Mouse (Mus musculus) lung, postnatal 0 days (tissue): ENCODE data around the gene Nt5dc3. TPM values are rescaled to one million over a fixed set of nuclear protein-coding genes. Genes with fewer than 3 reads are reported as not detected.
A peak's percentile ranks its signal among the peaks of the same experiment; 100 is the strongest.

ENCODE experiments used
- ATAC-seq: fragments of 200-750 bp; cut with Nextera tagmentation; 2 replicates; pipeline ENCODE4 v1.8.0; 2017; ENCODE audit warnings: moderate library complexity
- DNase-seq: peaks from one replicate; pipeline ENCODE4 v3.0.0-alpha.2; 2016; ENCODE audit warnings: low spot score
- H3K27ac ChIP-seq: fragments of 300-500 bp; sonication (generic); 2 replicates; pipeline ENCODE4 v1.5.1; 2014; ENCODE audit warnings: antibody characterized with exemption, mild to moderate bottlenecking, low read length, mixed read lengths
- H3K27me3 ChIP-seq: fragments of 300-500 bp; sonication (generic); replicated peaks from 2 replicates; pipeline ENCODE4 v1.6.1; 2014; ENCODE audit warnings: low read length, mixed read lengths; ENCODE audit not compliant: insufficient read depth
- H3K36me3 ChIP-seq: fragments of 300-500 bp; sonication (generic); 2 replicates; pipeline ENCODE4 v1.6.1; 2014; ENCODE audit warnings: low read length, mixed read lengths; ENCODE audit not compliant: insufficient read depth
- H3K4me1 ChIP-seq: fragments of 300-500 bp; sonication (generic); 2 replicates; pipeline ENCODE4 v1.6.1; 2014; ENCODE audit warnings: antibody characterized with exemption, low read depth, low read length, mixed read lengths; ENCODE audit not compliant: insufficient read depth
- H3K4me2 ChIP-seq: fragments of 300-500 bp; sonication (generic); replicated peaks from 2 replicates; pipeline ENCODE4 v1.6.1; 2014; ENCODE audit warnings: low read depth, mild to moderate bottlenecking, low read length, moderate library complexity, mixed read lengths
- H3K4me3 ChIP-seq: fragments of 300-500 bp; sonication (generic); 2 replicates; pipeline ENCODE4 v1.5.1; 2014; ENCODE audit warnings: low read depth, low read length
- H3K9ac ChIP-seq: fragments of 300-500 bp; sonication (generic); replicated peaks from 2 replicates; pipeline ENCODE4 v1.6.1; 2014; ENCODE audit warnings: low read depth, mild to moderate bottlenecking
- H3K9me3 ChIP-seq: fragments of 300-500 bp; sonication (generic); 2 replicates; pipeline ENCODE4 v1.6.1; 2016; ENCODE audit warnings: low read length, mixed read lengths
- CTCF ChIP-seq: IDR thresholded peaks from 2 replicates; pipeline ENCODE4 v1.5.1; 2016; ENCODE audit warnings: antibody characterized with exemption, mild to moderate bottlenecking
- EP300 ChIP-seq: IDR thresholded peaks from 2 replicates; pipeline ENCODE4 v1.6.1; 2016; ENCODE audit warnings: antibody characterized with exemption, mild to moderate bottlenecking, control low read depth
- WGBS: fragments of 180-500 bp; shearing (Covaris S2); extraction: QIAGEN DNeasy Blood & Tissue Kit; methylation state at CpG from one replicate; pipeline ENCODE4 v1.1.7; 2014; 5-methylcytosine and 5-hydroxymethylcytosine counted together
- polyA plus RNA-seq: library from polyadenylated mRNA; unstranded; fragments of >200 nt; fragmentation: Nextera tagmentation; extraction: Ambion mirVana; gene quantifications from 2 replicates; pipeline ENCODE4 v1.2.1, GENCODE M21; 2015

Nt5dc3 gene
- polyA plus RNA-seq, 1 experiment from 2014 or later = 1.3 TPM

GRCm38 (mm10) chr10:86763672-86764071, 15.1 kb upstream of the Nt5dc3 start, which contains the start of gene Gm49358:
Gene Gm49358, plus strand, starts transcription at chr10:86763972.
- H3K27me3 ChIP-seq = no peaks in the 10 kb centered on the region
- no peaks in the 10 kb centered on the region for H3K9me3 ChIP-seq
- DNase-seq = no peak
- 82% methylated on average over 5 of the region's 5 CpGs for WGBS
- ATAC-seq = no peak
- no peak within 1 kb of the TSS for H3K9ac ChIP-seq
- H3K4me3 ChIP-seq = no peak within 1 kb of the TSS
- TF ChIP-seq EP300 (no peak), CTCF (no peak)
- no peaks in the 10 kb centered on the region for H3K36me3 ChIP-seq
- no peak within 1 kb of the TSS for H3K27ac ChIP-seq
- no peak within 1 kb of the TSS for H3K4me2 ChIP-seq
- no peaks in the 10 kb centered on the region for H3K4me1 ChIP-seq

- Histone ChIP-seq H3K9me3 (no peaks in the 10 kb centered on the region), H3K4me1 (no peaks in the 10 kb centered on the region), H3K27ac (no peak overlapping the region), H3K4me3 (no peak overlapping the region), H3K36me3 (no peaks in the 10 kb centered on the region), H3K4me2 (no peak overlapping the region), H3K9ac (no peak overlapping the region), H3K27me3 (no peaks in the 10 kb centered on the region)
- no peak for ATAC-seq
- DNase-seq = no peak
- TF ChIP-seq EP300 = no peak
- no peak for TF ChIP-seq CTCF
- whole genome bisulfite sequencing = 87% methylated on average over 4 of the region's 4 CpGs
Measured at GRCm38 (mm10) chr10:86765344-86765966, 13.3 kb upstream of the Nt5dc3 start.

- no peaks in the 10 kb centered on the region for H3K4me1 ChIP-seq
- DNase-seq = no peak
- 61% methylated on average over 5 of the region's 5 CpGs for WGBS
- H3K9me3 ChIP-seq = no peaks in the 10 kb centered on the region
- no peaks in the 10 kb centered on the region for H3K36me3 ChIP-seq
- no peak overlapping the region for H3K4me3 ChIP-seq
- no peak overlapping the region for H3K9ac ChIP-seq
- no peaks in the 10 kb centered on the region for H3K27me3 ChIP-seq
- TF ChIP-seq CTCF = no peak
- TF ChIP-seq EP300 = no peak
- no peak overlapping the region for H3K4me2 ChIP-seq
- no peak for ATAC-seq
- no peak overlapping the region for H3K27ac ChIP-seq
Measured at GRCm38 (mm10) chr10:86769216-86769615, 9.6 kb upstream of the Nt5dc3 start.

GRCm38 (mm10) chr10:86769797-86770196, 9.0 kb upstream of the Nt5dc3 start:
- no peak overlapping the region for H3K9ac ChIP-seq
- H3K36me3 ChIP-seq = no peaks in the 10 kb centered on the region
- ATAC-seq = no peak
- 20% methylated on average over 4 of the region's 4 CpGs for WGBS
- H3K4me1 ChIP-seq = no peaks in the 10 kb centered on the region
- H3K9me3 ChIP-seq = no peaks in the 10 kb centered on the region
- DNase-seq = peak; percentile 41
- H3K4me2 ChIP-seq = no peak overlapping the region
- TF ChIP-seq EP300 (no peak), CTCF (no peak)
- H3K27me3 ChIP-seq = no peaks in the 10 kb centered on the region
- H3K4me3 ChIP-seq = no peak overlapping the region
- H3K27ac ChIP-seq = no peak overlapping the region

GRCm38 (mm10) chr10:86771701-86772100, 7.1 kb upstream of the Nt5dc3 start:
- DNase-seq (no peak), ATAC-seq (no peak)
- Histone ChIP-seq H3K4me1 (no peaks in the 10 kb centered on the region), H3K4me2 (no peak overlapping the region), H3K27me3 (no peaks in the 10 kb centered on the region), H3K9ac (no peak overlapping the region), H3K9me3 (no peaks in the 10 kb centered on the region), H3K4me3 (no peak overlapping the region), H3K36me3 (no peaks in the 10 kb centered on the region), H3K27ac (no peak overlapping the region)
- TF ChIP-seq CTCF (no peak), EP300 (no peak)
- WGBS = 82% methylated on average over 5 of the region's 5 CpGs

GRCm38 (mm10) chr10:86772231-86772631, 6.6 kb upstream of the Nt5dc3 start:
- H3K9me3 ChIP-seq = no peaks in the 10 kb centered on the region
- WGBS = 50% methylated on average over 6 of the region's 6 CpGs
- H3K9ac ChIP-seq = no peak overlapping the region
- H3K27ac ChIP-seq = no peak overlapping the region
- peak; percentile 23 for DNase-seq
- peak; percentile 53 for ATAC-seq
- no peaks in the 10 kb centered on the region for H3K4me1 ChIP-seq
- H3K36me3 ChIP-seq = no peaks in the 10 kb centered on the region
- no peak overlapping the region for H3K4me3 ChIP-seq
- no peak for TF ChIP-seq EP300
- TF ChIP-seq CTCF = no peak
- no peaks in the 10 kb centered on the region for H3K27me3 ChIP-seq
- no peak overlapping the region for H3K4me2 ChIP-seq

- WGBS = 53% methylated on average over 4 of the region's 4 CpGs
Measured at GRCm38 (mm10) chr10:86773360-86773759, 5.4 kb upstream of the Nt5dc3 start.

More at GRCm38 (mm10) chr10:86773360-86773759, 5.4 kb upstream of the Nt5dc3 start:
- ATAC-seq (no peak), DNase-seq (no peak)
- Histone ChIP-seq H3K4me2 (no peak overlapping the region), H3K4me1 (no peaks in the 10 kb centered on the region), H3K9ac (no peak overlapping the region), H3K4me3 (no peak overlapping the region), H3K36me3 (no peaks in the 10 kb centered on the region), H3K27ac (no peak overlapping the region), H3K27me3 (no peaks in the 10 kb centered on the region), H3K9me3 (no peaks in the 10 kb centered on the region)
- TF ChIP-seq EP300 (no peak), CTCF (no peak)
